Mouse (Mus musculus): Measurements from ENCODE around the gene Pde8b.

The Pde8b gene

DNA sequence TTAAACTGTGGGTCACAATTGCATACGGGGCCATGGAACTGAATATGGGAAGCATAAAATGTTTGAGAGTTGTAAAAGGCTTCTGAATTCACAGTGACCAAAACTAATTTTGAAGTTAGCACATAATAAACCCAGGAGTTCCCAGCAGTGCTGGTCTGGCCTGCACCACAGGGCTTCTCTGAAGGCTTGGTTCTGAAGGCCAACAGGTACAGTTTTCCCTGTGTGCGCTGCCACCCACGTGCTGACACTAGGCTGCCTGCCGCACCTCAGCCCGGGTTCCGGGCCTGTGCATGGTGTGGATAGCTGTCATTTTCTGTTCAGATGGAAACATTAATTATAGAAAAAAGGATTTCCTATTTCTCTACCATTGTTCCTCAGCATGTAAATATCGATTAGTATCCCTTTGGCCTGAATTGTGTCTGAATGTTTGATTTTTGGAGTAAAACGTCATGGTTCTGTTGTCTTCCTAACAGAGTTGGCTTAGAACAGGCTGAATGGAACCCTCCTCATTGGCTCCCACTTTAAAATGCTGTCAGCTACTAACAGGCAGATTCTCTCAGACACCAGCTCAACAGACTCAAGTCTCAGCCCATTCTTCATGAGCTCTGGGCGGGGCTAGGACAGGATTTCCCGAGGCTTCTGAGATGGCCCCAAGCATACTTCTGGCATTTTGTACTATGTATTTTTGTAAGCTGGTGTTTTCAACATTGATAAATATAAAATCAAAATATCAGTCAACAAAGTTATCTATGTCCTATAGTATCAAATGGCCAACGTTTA is 193.4 kb downstream of the Pde8b start:
- H3K4me3 ChIP-seq (replicated peaks; ENCODE audit: low read length), result no peak overlapping the region
- H3K4me1 ChIP-seq (replicated peaks; ENCODE audit: low read depth, low read length), result no peaks in the 10 kb centered on the region
- H3K9me3 ChIP-seq (ENCODE audit: low read length), result no peaks in the 10 kb centered on the region
- H3K36me3 ChIP-seq (ENCODE audit: insufficient read depth, low read length), result no peaks in the 10 kb centered on the region
- no peaks in the 10 kb centered on the region for H3K27me3 ChIP-seq (ENCODE audit: insufficient read depth, low read length)
- TF ChIP-seq POU5F1 (IDR thresholded peaks at IDR 0.05; ENCODE audit: borderline replicate concordance, low read length) (no peak), CTCF (conservative IDR thresholded peaks at IDR 0.05; ENCODE audit: low read length) (no peak), NANOG (IDR thresholded peaks at IDR 0.05; ENCODE audit: borderline replicate concordance, low read length) (no peak)

GRCm38 (mm10) chr13:95055742-95056388 is 194.3 kb downstream of the Pde8b start:
- H3K4me1 ChIP-seq (replicated peaks; ENCODE audit: low read depth, low read length), result no peaks in the 10 kb centered on the region
- TF ChIP-seq POU5F1 (IDR thresholded peaks at IDR 0.05; ENCODE audit: borderline replicate concordance, low read length) (no peak), CTCF (conservative IDR thresholded peaks at IDR 0.05; ENCODE audit: low read length) (no peak), NANOG (IDR thresholded peaks at IDR 0.05; ENCODE audit: borderline replicate concordance, low read length) (no peak)
- no peaks in the 10 kb centered on the region for H3K27me3 ChIP-seq (ENCODE audit: insufficient read depth, low read length)
- H3K4me3 ChIP-seq (replicated peaks; ENCODE audit: low read length), result no peak overlapping the region
- H3K36me3 ChIP-seq (ENCODE audit: insufficient read depth, low read length), result no peaks in the 10 kb centered on the region
- H3K9me3 ChIP-seq (ENCODE audit: low read length), result no peaks in the 10 kb centered on the region

GRCm38 (mm10) chr13:95052421-95052820 is 197.7 kb downstream of the Pde8b start:
- no peaks in the 10 kb centered on the region for H3K36me3 ChIP-seq (ENCODE audit: insufficient read depth, low read length)
- H3K27me3 ChIP-seq (ENCODE audit: insufficient read depth, low read length), result no peaks in the 10 kb centered on the region
- H3K4me1 ChIP-seq (replicated peaks; ENCODE audit: low read depth, low read length), result no peaks in the 10 kb centered on the region
- no peaks in the 10 kb centered on the region for H3K9me3 ChIP-seq (ENCODE audit: low read length)
- no peak overlapping the region for H3K4me3 ChIP-seq (replicated peaks; ENCODE audit: low read length)
- no peak for TF ChIP-seq CTCF (conservative IDR thresholded peaks at IDR 0.05; ENCODE audit: low read length)
- no peak for TF ChIP-seq NANOG (IDR thresholded peaks at IDR 0.05; ENCODE audit: borderline replicate concordance, low read length)
- TF ChIP-seq POU5F1 (IDR thresholded peaks at IDR 0.05; ENCODE audit: borderline replicate concordance, low read length), result no peak

DNA sequence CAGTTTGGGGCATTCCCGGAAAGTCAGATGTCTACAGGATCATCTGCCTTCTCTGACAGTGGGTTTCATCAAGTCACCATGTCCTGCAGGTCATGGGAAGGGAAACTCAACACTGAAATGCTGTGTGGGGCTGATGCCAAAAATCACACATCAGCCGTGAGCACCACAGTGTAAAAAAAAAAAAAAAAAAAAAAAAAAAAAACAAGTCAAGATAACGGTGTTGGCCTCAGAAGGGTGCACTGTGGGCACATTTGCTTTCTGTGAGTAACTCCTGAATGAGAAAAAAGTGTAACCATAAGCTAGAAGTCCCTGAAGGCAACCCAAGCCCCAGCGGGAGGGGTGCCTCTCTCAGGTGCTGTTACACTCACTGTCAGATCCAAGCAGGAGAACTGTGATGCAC is 199.7 kb downstream of the Pde8b start:
- TF ChIP-seq NANOG (IDR thresholded peaks at IDR 0.05; ENCODE audit: borderline replicate concordance, low read length) (no peak), CTCF (conservative IDR thresholded peaks at IDR 0.05; ENCODE audit: low read length) (no peak), POU5F1 (IDR thresholded peaks at IDR 0.05; ENCODE audit: borderline replicate concordance, low read length) (no peak)
- no peaks in the 10 kb centered on the region for H3K9me3 ChIP-seq (ENCODE audit: low read length)
- no peaks in the 10 kb centered on the region for H3K36me3 ChIP-seq (ENCODE audit: insufficient read depth, low read length)

DNA sequence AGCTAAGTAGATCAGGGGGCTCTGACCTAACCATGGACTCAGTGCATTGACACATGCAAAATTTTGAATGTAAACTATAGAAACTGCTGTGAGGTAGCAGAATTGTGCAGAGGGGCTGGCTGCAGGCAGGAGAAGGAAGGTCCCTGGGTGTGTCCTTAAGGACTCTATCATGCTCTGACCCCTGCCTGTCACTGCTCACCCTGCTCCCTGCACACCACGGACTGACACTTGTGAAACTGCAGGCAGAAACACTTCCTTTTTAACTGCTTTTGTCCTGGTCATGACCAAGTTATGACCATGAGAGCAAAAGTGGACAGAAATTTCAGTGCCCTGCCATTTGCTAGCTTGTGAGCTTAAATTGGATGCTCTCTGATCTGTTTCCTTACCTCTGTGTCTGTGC is 206.0 kb downstream of the Pde8b start:
- Histone ChIP-seq H3K4me3 (replicated peaks; ENCODE audit: low read length) (no peak overlapping the region), H3K36me3 (ENCODE audit: insufficient read depth, low read length) (no peaks in the 10 kb centered on the region), H3K4me1 (replicated peaks; ENCODE audit: low read depth, low read length) (peaks cover 26% of the 10 kb centered on the region), H3K9me3 (ENCODE audit: low read length) (no peaks in the 10 kb centered on the region), H3K27me3 (ENCODE audit: insufficient read depth, low read length) (0 out of 2 replicates have a peak, but pooled peaks cover 5% of the 10 kb centered on the region)
- TF ChIP-seq POU5F1 (IDR thresholded peaks at IDR 0.05; ENCODE audit: borderline replicate concordance, low read length), result no peak
- no peak for TF ChIP-seq CTCF (conservative IDR thresholded peaks at IDR 0.05; ENCODE audit: low read length)
- no peak for TF ChIP-seq NANOG (IDR thresholded peaks at IDR 0.05; ENCODE audit: borderline replicate concordance, low read length)

More for the DNA sequence above, 199.7 kb downstream of the Pde8b start:
- Histone ChIP-seq H3K4me3 (replicated peaks; ENCODE audit: low read length) (no peak overlapping the region), H3K4me1 (replicated peaks; ENCODE audit: low read depth, low read length) (no peaks in the 10 kb centered on the region), H3K27me3 (ENCODE audit: insufficient read depth, low read length) (no peaks in the 10 kb centered on the region)

- TF ChIP-seq NANOG (IDR thresholded peaks at IDR 0.05; ENCODE audit: borderline replicate concordance, low read length) (no peak), CTCF (conservative IDR thresholded peaks at IDR 0.05; ENCODE audit: low read length) (no peak), POU5F1 (IDR thresholded peaks at IDR 0.05; ENCODE audit: borderline replicate concordance, low read length) (no peak)
- Histone ChIP-seq H3K4me1 (replicated peaks; ENCODE audit: low read depth, low read length) (peaks cover 26% of the 10 kb centered on the region), H3K9me3 (ENCODE audit: low read length) (peaks cover 6% of the 10 kb centered on the region), H3K36me3 (ENCODE audit: insufficient read depth, low read length) (no peaks in the 10 kb centered on the region), H3K27me3 (ENCODE audit: insufficient read depth, low read length) (0 out of 2 replicates have a peak, but pooled peaks cover 5% of the 10 kb centered on the region), H3K4me3 (replicated peaks; ENCODE audit: low read length) (no peak overlapping the region)
Observed at GRCm38 (mm10) chr13:95040140-95040738, 209.9 kb downstream of the Pde8b start.

DNA sequence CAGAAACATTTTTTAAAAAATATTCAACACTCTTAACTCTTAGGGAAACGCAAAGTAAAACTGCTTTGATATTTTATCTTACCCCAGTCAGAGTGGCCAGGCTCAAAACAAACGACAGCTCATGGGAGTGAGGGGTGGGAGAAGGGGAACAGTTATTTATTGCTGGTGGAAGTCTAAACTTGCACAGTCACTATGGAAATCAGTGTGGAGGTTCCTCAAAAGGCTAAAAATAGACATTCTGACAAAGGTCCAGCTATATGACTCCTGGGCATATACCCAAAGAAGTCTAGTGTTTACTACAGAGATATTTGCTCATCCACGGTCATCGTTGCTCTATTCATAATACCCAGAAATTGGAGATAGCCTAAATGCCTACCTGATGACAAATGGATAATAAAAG is 211.9 kb downstream of the Pde8b start:
- Histone ChIP-seq H3K4me3 (replicated peaks; ENCODE audit: low read length) (no peak overlapping the region), H3K4me1 (replicated peaks; ENCODE audit: low read depth, low read length) (peaks cover 24% of the 10 kb centered on the region), H3K27me3 (ENCODE audit: insufficient read depth, low read length) (peaks cover 7% of the 10 kb centered on the region; the same call in 1 of the 2 replicates), H3K36me3 (ENCODE audit: insufficient read depth, low read length) (no peaks in the 10 kb centered on the region), H3K9me3 (ENCODE audit: low read length) (peaks cover 6% of the 10 kb centered on the region)
- TF ChIP-seq POU5F1 (IDR thresholded peaks at IDR 0.05; ENCODE audit: borderline replicate concordance, low read length), result no peak
- TF ChIP-seq CTCF (conservative IDR thresholded peaks at IDR 0.05; ENCODE audit: low read length), result no peak
- TF ChIP-seq NANOG (IDR thresholded peaks at IDR 0.05; ENCODE audit: borderline replicate concordance, low read length), result no peak

GRCm38 (mm10) chr13:95034715-95035114 is 215.4 kb downstream of the Pde8b start:
- no peaks in the 10 kb centered on the region for H3K36me3 ChIP-seq (ENCODE audit: insufficient read depth, low read length)
- no peak overlapping the region for H3K4me3 ChIP-seq (replicated peaks; ENCODE audit: low read length)
- peaks cover 19% of the 10 kb centered on the region for H3K4me1 ChIP-seq (replicated peaks; ENCODE audit: low read depth, low read length)
- peaks cover 6% of the 10 kb centered on the region for H3K9me3 ChIP-seq (ENCODE audit: low read length)
- TF ChIP-seq POU5F1 (IDR thresholded peaks at IDR 0.05; ENCODE audit: borderline replicate concordance, low read length), result no peak
- no peak for TF ChIP-seq NANOG (IDR thresholded peaks at IDR 0.05; ENCODE audit: borderline replicate concordance, low read length)
- no peak for TF ChIP-seq CTCF (conservative IDR thresholded peaks at IDR 0.05; ENCODE audit: low read length)
- peaks cover 11% of the 10 kb centered on the region for H3K27me3 ChIP-seq (ENCODE audit: insufficient read depth, low read length)
